Comparison of ENCODE assay signal across 18 mouse cellular contexts in the genomic region with DNA sequence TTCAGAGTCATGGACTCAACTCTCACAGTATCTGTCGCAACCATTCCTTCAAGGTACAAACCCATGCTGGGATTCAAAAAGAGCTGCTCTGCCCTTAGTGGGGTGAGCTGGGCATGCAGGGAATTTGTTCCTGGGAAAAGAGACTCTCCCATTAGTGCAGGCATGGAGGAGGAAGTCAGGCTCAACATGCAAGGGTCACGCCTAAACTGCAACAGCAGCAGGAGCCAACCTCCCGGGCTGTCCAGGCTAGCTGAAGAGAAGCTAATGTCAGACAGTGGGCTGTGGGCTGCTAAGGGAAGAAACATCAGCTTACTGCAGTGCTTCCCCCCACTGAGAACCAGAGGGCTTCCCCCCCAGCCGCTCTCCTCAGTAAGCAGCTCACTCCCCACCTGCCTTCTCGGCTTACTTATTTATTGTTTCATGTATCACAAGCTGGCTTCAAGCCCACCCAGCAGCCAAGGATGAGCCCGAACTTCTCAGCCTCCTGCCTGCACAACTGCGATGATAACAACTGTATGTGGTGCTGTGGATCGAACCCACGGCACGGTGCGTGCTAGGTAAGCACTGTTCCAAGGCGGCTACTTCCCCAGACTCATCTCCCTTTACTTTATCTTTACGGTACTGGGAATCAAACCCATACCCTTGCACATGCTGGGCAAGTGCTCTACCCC. TPM values are rescaled to one million over a fixed set of nuclear protein-coding genes. Genes with fewer than 3 reads are reported as not detected.
A peak's percentile ranks its signal among the peaks of the same experiment; 100 is the strongest.
DNase-seq lines count a peak whose midpoint lies in the region; ATAC-seq lines count a peak whose summit lies in the region.
"Had no signal": no experiment of that assay in that cellular context is flagged by ENCODE, and none has a peak within 500 bp of the region (broad histone marks: within the 10 kb centered on the region; RNA-seq: fewer than 3 reads in every experiment).

No protein-coding gene starts in this region.

- H3K36me3 ChIP-seq in heart, embryonic 13.5 days, result peaks cover 10% of the 10 kb centered on the region
- H3K36me3 ChIP-seq in megakaryocyte, embryonic 14.5 days (replicated peaks; ENCODE audit: low read length), result peaks cover 12% of the 10 kb centered on the region
- peaks cover 15% of the 10 kb centered on the region for H3K36me3 ChIP-seq in embryonic facial prominence, embryonic 10.5 days (replicated peaks)
- no peaks in the 10 kb centered on the region for H3K36me3 ChIP-seq in stomach, embryonic 15.5 days

- no peak overlapping the region for H3K27ac ChIP-seq in heart, embryonic 13.5 days (replicated peaks)
- H3K27ac ChIP-seq in embryonic facial prominence, embryonic 10.5 days (replicated peaks), result peak overlapping the region; percentile 52; the same call in 1 of the 2 replicates
- peak overlapping the region; percentile 9; the same call in 1 of the 2 replicates for H3K27ac ChIP-seq in stomach, embryonic 15.5 days
- H3K27ac ChIP-seq: hindbrain, embryonic 10.5 days had no signal

- 81% methylated on average over 13 of the region's 13 CpGs for WGBS in heart, embryonic 13.5 days
- WGBS in embryonic facial prominence, embryonic 10.5 days, result 80% methylated on average over 13 of the region's 13 CpGs
- 75% methylated on average over 13 of the region's 13 CpGs for WGBS in stomach, embryonic 15.5 days

- H3K4me1 ChIP-seq in heart, embryonic 13.5 days, result peaks cover 59% of the 10 kb centered on the region
- H3K4me1 ChIP-seq in megakaryocyte, embryonic 14.5 days, result peaks cover 87% of the 10 kb centered on the region
- H3K4me1 ChIP-seq in embryonic facial prominence, embryonic 10.5 days, result peaks cover 79% of the 10 kb centered on the region
- peaks cover 61% of the 10 kb centered on the region for H3K4me1 ChIP-seq in stomach, embryonic 15.5 days

- H3K4me3 ChIP-seq in heart, embryonic 13.5 days, result no peak overlapping the region
- H3K4me3 ChIP-seq in megakaryocyte, embryonic 14.5 days (replicated peaks), result peak overlapping the region; percentile 35
- H3K4me3 ChIP-seq in embryonic facial prominence, embryonic 10.5 days, result 0 out of 2 replicates have a peak overlapping the region, but pooled peaks have one; percentile 19
- H3K4me3 ChIP-seq in stomach, embryonic 15.5 days (replicated peaks), result no peak overlapping the region
- H3K4me3 ChIP-seq: embryonic facial prominence, embryonic 13.5 days; gastrocnemius, adult 2 months; hindbrain, embryonic 10.5 days; liver, embryonic 15.5 days had no signal

- H3K9ac ChIP-seq in heart, embryonic 13.5 days, result peak overlapping the region; percentile 2; the same call in 1 of the 2 replicates
- H3K9ac ChIP-seq in stomach, embryonic 15.5 days, result no peak overlapping the region
- H3K9ac ChIP-seq: liver, embryonic 15.5 days had no signal

- no peak for ATAC-seq in heart, embryonic 13.5 days (ENCODE audit: extremely low read depth, insufficient number of reproducible peaks, low FRiP score, low TSS enrichment)
- ATAC-seq in megakaryocyte, adult 5-6 weeks (ENCODE audit: poor library complexity, severe bottlenecking), result no peak
- ATAC-seq in stomach, embryonic 15.5 days (ENCODE audit: insufficient read depth, low FRiP score, low read depth), result no peak
- ATAC-seq: inflammation-experienced regulatory T-cells, adult 6 months had no signal

- H3K27me3 ChIP-seq in heart, embryonic 13.5 days (replicated peaks), result no peaks in the 10 kb centered on the region
- no peaks in the 10 kb centered on the region for H3K27me3 ChIP-seq in megakaryocyte, embryonic 14.5 days (replicated peaks)
- H3K27me3 ChIP-seq in embryonic facial prominence, embryonic 10.5 days (replicated peaks; ENCODE audit: low read depth, poor library complexity, severe bottlenecking), result peaks cover 12% of the 10 kb centered on the region
- H3K27me3 ChIP-seq in stomach, embryonic 15.5 days (replicated peaks), result no peaks in the 10 kb centered on the region
- H3K27me3 ChIP-seq: embryonic facial prominence, embryonic 13.5 days had no signal

- H3K4me2 ChIP-seq in heart, embryonic 13.5 days, result no peak overlapping the region
- H3K4me2 ChIP-seq in stomach, embryonic 15.5 days, result no peak overlapping the region
- H3K4me2 ChIP-seq: embryonic facial prominence, embryonic 13.5 days; liver, embryonic 15.5 days; midbrain, embryonic 11.5 days had no signal

- no peaks in the 10 kb centered on the region for H3K9me3 ChIP-seq in heart, embryonic 13.5 days
- no peaks in the 10 kb centered on the region for H3K9me3 ChIP-seq in megakaryocyte, embryonic 14.5 days
- H3K9me3 ChIP-seq in embryonic facial prominence, embryonic 10.5 days, result no peaks in the 10 kb centered on the region
- H3K9me3 ChIP-seq in stomach, embryonic 15.5 days, result no peaks in the 10 kb centered on the region
- H3K9me3 ChIP-seq: embryonic facial prominence, embryonic 13.5 days; hindbrain, embryonic 10.5 days; liver, embryonic 15.5 days had no signal

- intact Hi-C loops in gastrocnemius, postnatal 14 days (cut with DNase I; ENCODE audit: low total_unique reads), result no loop called here

- no peak for DNase-seq in heart, adult 9 months (ENCODE audit: low spot score in 2 of 2)
- no peak for DNase-seq in embryonic facial prominence, embryonic 10.5 days (ENCODE audit: low spot score)
- DNase-seq in gastrocnemius, postnatal 14 days, result no peak
- no peak for DNase-seq in adrenal gland, postnatal 14 days
- DNase-seq: adrenal gland, adult 8-10 months; cerebellum, adult 18-20 months; gastrocnemius, adult 2 months; kidney, postnatal 36 days; thymus, postnatal 4 days had no signal

RNA-seq across cellular contexts. Expression of gene Ppp1r14b, which starts 2.4 kb away (rescaled TPM):
- 82.3 and 117 TPM in 2 replicates for polyA plus RNA-seq in heart, embryonic 13.5 days (2015; fragmentation: Nextera tagmentation; extraction: Ambion mirVana)
- 310 and 626 TPM in 2 replicates for polyA plus RNA-seq in megakaryocyte, embryonic 14.5 days (2012; ENCODE audit: insufficient read depth, low replicate concordance)
- total RNA-seq in megakaryocyte, adult 5-6 weeks (2015), result 54.3 and 63.8 TPM in 2 replicates
- total RNA-seq in megakaryocyte, adult 5-6 weeks (2017), result 43.8 and 45.2 TPM in 2 replicates
- 217 and 235 TPM in 2 replicates for polyA plus RNA-seq in embryonic facial prominence, embryonic 10.5 days (2016; fragmentation: Nextera tagmentation; extraction: Ambion mirVana)
- polyA plus RNA-seq in stomach, embryonic 15.5 days (2015; fragmentation: Nextera tagmentation; extraction: Ambion mirVana), result 165 and 184 TPM in 2 replicates
- total RNA-seq in gastrocnemius, postnatal 14 days (2021), result 100 to 1,000 TPM; 139 to 184 TPM
- 264 and 275 TPM in 2 replicates for total RNA-seq in adrenal gland, postnatal 14 days (2021)

RNA-seq across cellular contexts. Expression of gene Plcb3, which starts 3.9 kb away (rescaled TPM):
- 18.1 and 18.6 TPM in 2 replicates for polyA plus RNA-seq in heart, embryonic 13.5 days (2015; fragmentation: Nextera tagmentation; extraction: Ambion mirVana)
- 39.2 and 49.3 TPM in 2 replicates for polyA plus RNA-seq in megakaryocyte, embryonic 14.5 days (2012; ENCODE audit: insufficient read depth, low replicate concordance)
- total RNA-seq in megakaryocyte, adult 5-6 weeks (2015), result 10.4 and 11.8 TPM in 2 replicates
- 13.4 and 14.1 TPM in 2 replicates for total RNA-seq in megakaryocyte, adult 5-6 weeks (2017)
- 32.8 and 37.0 TPM in 2 replicates for polyA plus RNA-seq in embryonic facial prominence, embryonic 10.5 days (2016; fragmentation: Nextera tagmentation; extraction: Ambion mirVana)
- polyA plus RNA-seq in stomach, embryonic 15.5 days (2015; fragmentation: Nextera tagmentation; extraction: Ambion mirVana), result 81.3 and 92.2 TPM in 2 replicates
- total RNA-seq in gastrocnemius, postnatal 14 days (2021), result 10 to 100 TPM; 10.9 to 11.6 TPM
- 52.1 and 54.6 TPM in 2 replicates for total RNA-seq in adrenal gland, postnatal 14 days (2021)

RNA-seq across cellular contexts. Expression of gene Fkbp2, which starts 7.9 kb away (rescaled TPM):
- 80.9 and 98.7 TPM in 2 replicates for polyA plus RNA-seq in heart, embryonic 13.5 days (2015; fragmentation: Nextera tagmentation; extraction: Ambion mirVana)
- polyA plus RNA-seq in megakaryocyte, embryonic 14.5 days (2012; ENCODE audit: insufficient read depth, low replicate concordance), result 154 and 460 TPM in 2 replicates
- total RNA-seq in megakaryocyte, adult 5-6 weeks (2015), result 127 and 145 TPM in 2 replicates
- 141 and 155 TPM in 2 replicates for total RNA-seq in megakaryocyte, adult 5-6 weeks (2017)
- 100.0 and 101 TPM in 2 replicates for polyA plus RNA-seq in embryonic facial prominence, embryonic 10.5 days (2016; fragmentation: Nextera tagmentation; extraction: Ambion mirVana)
- 156 and 163 TPM in 2 replicates for polyA plus RNA-seq in stomach, embryonic 15.5 days (2015; fragmentation: Nextera tagmentation; extraction: Ambion mirVana)
- total RNA-seq in gastrocnemius, postnatal 14 days (2021), result 10 to 100 TPM; 13.0 to 13.7 TPM
- 115 and 121 TPM in 2 replicates for total RNA-seq in adrenal gland, postnatal 14 days (2021)

RNA-seq across cellular contexts. Expression of gene Vegfb, which starts 15.1 kb away (rescaled TPM):
- polyA plus RNA-seq in heart, embryonic 13.5 days (2015; fragmentation: Nextera tagmentation; extraction: Ambion mirVana), result 125 and 133 TPM in 2 replicates
- polyA plus RNA-seq in megakaryocyte, embryonic 14.5 days (2012; ENCODE audit: insufficient read depth, low replicate concordance), result 68.5 and 73.8 TPM in 2 replicates
- 7.8 and 8.0 TPM in 2 replicates for total RNA-seq in megakaryocyte, adult 5-6 weeks (2015)
- 2.4 and 2.8 TPM in 2 replicates for total RNA-seq in megakaryocyte, adult 5-6 weeks (2017)
- 36.0 and 36.9 TPM in 2 replicates for polyA plus RNA-seq in embryonic facial prominence, embryonic 10.5 days (2016; fragmentation: Nextera tagmentation; extraction: Ambion mirVana)
- polyA plus RNA-seq in stomach, embryonic 15.5 days (2015; fragmentation: Nextera tagmentation; extraction: Ambion mirVana), result 43.9 and 44.8 TPM in 2 replicates
- total RNA-seq in gastrocnemius, postnatal 14 days (2021), result 100 to 1,000 TPM in 1 of 2 experiments, 10 to 100 TPM in 1; 90.8 to 118 TPM
- total RNA-seq in adrenal gland, postnatal 14 days (2021), result 116 and 122 TPM in 2 replicates

RNA-seq across cellular contexts. Expression of gene Dnajc4, which starts 20.0 kb away (rescaled TPM):
- polyA plus RNA-seq in heart, embryonic 13.5 days (2015; fragmentation: Nextera tagmentation; extraction: Ambion mirVana), result 33.2 and 35.6 TPM in 2 replicates
- polyA plus RNA-seq in megakaryocyte, embryonic 14.5 days (2012; ENCODE audit: insufficient read depth, low replicate concordance), result 19.1 and 20.6 TPM in 2 replicates
- total RNA-seq in megakaryocyte, adult 5-6 weeks (2015), result 19.5 and 23.0 TPM in 2 replicates
- 18.4 and 21.4 TPM in 2 replicates for total RNA-seq in megakaryocyte, adult 5-6 weeks (2017)
- 18.1 and 18.2 TPM in 2 replicates for polyA plus RNA-seq in embryonic facial prominence, embryonic 10.5 days (2016; fragmentation: Nextera tagmentation; extraction: Ambion mirVana)
- 26.4 and 28.2 TPM in 2 replicates for polyA plus RNA-seq in stomach, embryonic 15.5 days (2015; fragmentation: Nextera tagmentation; extraction: Ambion mirVana)
- total RNA-seq in gastrocnemius, postnatal 14 days (2021), result 10 to 100 TPM; 30.7 to 32.4 TPM
- 44.4 and 47.4 TPM in 2 replicates for total RNA-seq in adrenal gland, postnatal 14 days (2021)

Comparison
In these comparisons a context has a peak if more than half of its experiments do, and no peak if none do; other contexts are left out.
1. H3K4me3 ChIP-seq: peak in megakaryocyte, embryonic 14.5 days (single experiment) and embryonic facial prominence, embryonic 10.5 days (single experiment); none in heart, embryonic 13.5 days (single experiment) and stomach, embryonic 15.5 days (single experiment).